Mouse (Mus musculus): Measurements from ENCODE around the gene Cenpo.
"Not testable (repeated sequence)": the region's sequence is repeated elsewhere in the genome, so short reads cannot be mapped to it uniquely, and the experiment has no call there.

The Cenpo gene

DNA sequence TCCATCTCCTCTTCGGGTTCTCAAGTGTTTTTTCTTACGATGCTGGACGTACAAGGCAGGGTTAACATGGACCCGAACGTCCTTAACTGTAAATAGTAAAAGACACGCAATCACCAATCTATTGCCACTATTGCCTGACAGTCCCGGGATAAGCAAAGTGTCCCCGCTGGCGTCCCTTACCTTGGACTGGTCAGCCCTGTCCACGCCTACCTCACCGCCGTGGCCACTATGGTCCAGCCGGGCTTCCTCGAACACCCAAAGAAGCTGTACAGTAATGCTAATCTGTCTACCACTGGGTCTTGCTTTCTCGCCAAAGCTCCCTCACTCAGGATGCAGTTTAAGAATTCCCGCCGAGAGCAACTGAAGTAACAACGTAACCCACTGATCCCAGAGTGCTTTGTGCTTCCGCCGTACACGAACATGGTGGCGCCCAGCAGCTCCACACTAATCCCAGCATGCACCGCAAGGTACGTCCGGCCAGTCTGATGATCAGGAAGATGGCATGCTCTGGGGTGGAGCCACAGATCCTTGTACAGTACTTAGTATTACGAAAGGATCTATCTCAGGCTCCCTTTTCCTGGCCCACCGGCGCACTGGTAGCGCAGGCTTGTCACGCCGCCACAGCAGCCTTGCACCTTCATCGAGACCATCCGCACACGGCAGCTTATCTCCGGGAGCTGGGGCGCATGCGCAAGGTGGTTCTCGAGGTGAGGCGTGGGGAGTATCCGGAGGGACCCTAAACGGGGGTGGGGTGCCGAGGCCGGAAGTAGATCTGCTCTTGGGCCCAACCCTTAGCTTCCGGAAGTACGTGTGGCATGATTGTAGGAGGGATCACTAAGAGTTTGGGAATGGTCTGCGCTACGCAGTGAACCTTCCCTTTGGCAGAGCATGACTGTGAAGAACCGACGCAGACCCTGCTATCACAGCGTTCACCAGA, at the start of gene Cenpo, which contains the start of gene Ptrhd1:
Cenpo (minus strand) TSS at position 723 of the 937 bp plus-strand sequence.
Ptrhd1 (plus strand) TSS at position 456 of the 937 bp plus-strand sequence.
- peak; percentile 77 for DNase-seq (ENCODE audit: low read depth, low spot score)

DNA sequence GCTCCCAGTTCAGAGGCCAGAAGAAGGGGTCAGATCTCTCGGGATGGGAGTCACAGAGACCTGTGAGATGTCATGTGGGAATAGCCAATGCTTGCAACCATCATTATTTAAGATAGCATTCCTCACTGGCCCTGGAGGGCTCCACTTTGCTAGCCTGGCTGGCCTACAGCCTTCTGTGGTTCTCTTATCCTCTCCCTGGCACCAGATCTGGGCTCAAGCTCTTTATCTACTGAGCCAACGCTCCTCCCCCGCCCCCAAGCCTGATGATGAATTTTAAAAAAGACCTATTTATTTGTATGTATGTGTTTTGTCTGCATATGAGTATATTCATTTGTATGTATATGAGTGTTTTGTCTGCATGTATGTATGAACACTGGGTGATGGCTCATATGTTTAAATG, 45.8 kb upstream of the Cenpo start:
- no peak for DNase-seq (ENCODE audit: low read depth, low spot score)

DNA sequence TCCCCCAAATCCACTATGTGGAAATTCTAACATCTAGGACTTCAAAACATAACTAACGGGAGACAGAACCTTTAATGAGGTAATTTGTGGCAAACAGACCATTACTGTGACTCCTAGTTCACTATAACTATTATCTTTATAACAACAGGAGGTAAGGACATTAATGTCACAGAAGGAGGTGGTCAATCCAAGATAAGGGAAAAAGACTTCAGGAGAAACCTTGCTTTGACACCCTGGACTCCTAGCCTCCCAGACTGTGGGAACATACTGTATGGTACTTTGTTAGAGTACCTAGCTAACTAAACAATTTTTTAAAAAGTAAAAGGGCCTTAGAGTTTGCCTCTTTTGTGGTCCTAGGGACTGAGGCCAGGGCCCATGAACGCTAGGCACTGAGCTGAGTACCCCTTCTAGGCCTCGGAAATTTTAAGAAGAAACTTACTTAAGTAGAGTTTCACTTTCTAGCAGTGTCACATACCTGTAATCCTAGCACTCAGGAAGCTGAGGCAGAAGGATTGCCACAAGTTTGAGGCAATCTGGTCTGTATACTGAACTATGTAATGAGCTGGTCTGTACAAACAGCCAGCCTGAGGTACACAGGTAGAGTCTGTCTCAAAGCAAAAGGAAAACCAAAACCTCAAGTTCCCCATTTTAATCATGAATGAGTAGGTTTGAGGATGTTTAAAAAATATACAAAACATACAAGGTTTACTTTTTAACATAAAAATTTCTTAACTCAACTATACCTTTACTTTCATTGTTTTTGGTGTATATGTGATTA, 45.1 kb upstream of the Cenpo start:
- DNase-seq (ENCODE audit: low read depth, low spot score): no peak

DNA sequence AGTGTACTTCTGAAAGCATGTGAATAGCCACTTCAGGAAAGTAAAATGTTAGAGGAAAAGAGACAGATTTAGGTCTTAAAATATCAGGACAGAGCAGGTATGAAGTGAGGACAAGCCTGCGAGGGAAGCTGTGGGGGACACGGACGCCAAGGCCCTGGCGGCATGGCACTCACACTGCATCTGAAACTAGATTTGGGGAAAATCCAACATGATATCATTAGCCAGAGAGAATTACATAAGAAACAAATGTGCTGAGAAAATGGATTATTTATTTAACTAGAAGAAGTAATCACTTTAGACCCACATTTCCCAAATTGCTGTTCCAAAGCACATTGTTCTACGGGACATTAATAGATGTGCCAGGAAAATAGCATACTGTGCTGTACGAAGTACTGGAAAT, 37.0 kb upstream of the Cenpo start:
- DNase-seq (ENCODE audit: low read depth, low spot score): no peak

DNA sequence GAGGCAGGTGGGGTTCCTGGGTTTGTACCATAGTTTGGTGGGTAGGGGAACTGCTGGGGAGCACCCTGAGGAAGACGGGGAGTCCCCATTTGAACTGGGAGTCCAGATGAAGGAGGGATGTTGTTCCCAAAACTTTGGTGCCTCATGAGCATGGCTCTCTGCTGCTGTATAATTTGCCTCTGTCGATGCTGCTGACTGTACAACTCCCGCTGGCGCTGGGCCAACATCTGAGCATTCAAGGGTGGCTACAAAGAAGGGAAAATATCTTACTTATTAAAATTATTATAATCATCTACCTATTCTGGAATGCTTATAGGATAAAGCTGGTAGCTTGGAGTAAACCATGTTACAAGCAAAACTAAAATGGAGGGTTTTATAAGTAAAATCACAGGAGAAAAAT, 33.7 kb upstream of the Cenpo start:
- no peak for DNase-seq (ENCODE audit: low read depth, low spot score)

DNA sequence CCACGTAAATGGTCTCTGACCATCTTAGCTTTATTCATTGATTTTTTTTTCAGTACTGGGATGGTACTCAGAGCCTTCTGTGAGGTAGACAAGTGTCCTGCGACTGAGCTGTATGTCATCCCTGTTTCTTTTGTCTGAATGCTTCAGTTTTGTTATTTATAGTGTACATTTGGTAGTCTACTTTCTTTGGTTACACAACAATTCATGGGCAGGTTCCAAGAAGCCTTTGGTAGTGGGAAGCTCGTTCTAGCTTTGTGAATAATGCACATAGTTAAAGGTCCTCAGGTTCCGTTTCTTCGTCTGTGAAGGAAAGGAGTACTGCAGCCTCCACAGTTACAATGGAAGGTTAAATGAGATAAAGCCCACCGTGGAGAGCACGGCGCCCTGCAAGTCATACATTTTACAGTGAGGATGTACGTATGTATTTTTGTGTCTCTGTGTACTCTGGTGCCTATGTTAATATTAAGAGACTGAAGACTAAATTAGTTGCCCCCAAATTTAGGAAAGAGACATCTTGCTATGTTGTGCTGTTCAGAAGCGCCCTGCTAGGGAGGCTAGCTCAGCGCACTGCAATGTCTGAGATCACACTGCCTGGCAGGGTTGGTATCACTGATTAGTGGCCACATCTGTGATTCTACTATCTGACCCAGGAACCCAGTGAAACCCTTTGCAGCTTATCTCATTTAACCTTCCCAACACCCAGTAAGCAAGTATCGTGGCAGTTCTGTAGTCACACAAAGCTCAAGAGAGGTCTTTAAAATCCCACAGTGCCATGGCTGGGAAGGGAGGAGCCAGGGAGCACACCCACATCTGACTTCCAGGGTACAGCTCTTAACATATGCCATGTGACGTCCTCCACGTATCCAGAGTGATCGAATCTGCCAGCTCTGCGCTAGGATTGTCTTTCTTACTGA, 18.9 kb upstream of the Cenpo start:
- no peak for DNase-seq (ENCODE audit: low read depth, low spot score)

DNA sequence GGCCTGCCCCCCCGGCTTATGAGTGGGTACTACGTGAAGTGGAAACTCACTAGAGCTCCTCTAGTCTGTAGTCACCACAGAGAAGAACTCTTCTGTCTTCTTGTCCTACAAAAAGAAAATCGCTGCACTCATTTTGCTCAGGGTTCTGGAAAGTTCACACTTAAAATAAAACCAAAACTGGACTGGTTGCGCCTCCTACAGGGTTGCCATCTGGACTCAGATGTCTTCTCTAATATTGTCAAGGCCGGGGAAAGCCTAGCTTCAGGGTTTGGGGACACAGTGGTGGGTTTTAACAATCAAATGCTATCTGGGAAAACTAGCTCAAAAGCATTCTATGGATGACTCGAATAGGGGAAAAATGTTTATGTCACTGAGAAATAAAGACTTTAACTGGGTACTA, 15.7 kb upstream of the Cenpo start:
- no peak for DNase-seq (ENCODE audit: low read depth, low spot score)

DNA sequence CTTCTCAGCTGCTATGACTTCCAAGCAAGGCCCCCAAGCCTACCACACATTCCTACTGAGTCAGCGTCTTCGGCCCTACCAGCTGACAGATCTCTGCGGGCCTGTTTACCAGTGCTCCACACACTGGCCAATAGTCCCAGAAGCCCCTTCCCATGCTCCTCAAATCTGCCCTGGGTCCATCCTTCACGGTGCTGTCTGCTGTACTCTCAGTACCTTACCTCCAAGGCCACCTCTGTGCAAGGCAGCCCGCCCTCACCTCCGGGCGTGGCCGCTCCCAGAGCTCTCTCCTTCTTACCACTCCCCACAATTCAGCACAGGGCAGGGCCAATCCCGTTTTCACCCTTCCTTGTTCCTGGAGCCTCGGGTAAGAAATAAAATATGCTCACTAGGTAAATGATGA, 11.6 kb upstream of the Cenpo start:
- no peak for DNase-seq (ENCODE audit: low read depth, low spot score)

DNA sequence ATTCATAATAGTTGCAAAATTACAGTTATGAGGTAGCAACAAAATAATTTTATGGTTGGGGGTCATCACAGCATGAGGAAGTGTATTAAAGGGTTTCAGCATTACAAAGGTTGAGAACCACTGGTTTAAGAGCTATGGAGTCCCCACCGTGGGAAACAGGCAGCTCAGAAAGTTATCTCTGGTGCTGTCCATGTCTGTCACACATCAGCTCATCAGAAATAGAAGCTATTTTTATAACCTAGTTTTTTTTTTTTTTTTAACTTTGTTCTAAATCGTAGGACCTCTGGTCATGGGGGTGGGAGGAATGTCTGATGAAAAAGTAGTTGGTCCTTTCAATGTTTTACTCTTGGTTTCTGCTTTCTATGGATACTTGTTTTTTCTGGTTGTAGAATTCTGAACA, 9.7 kb upstream of the Cenpo start:
- no peak for DNase-seq (ENCODE audit: low read depth, low spot score)

DNA sequence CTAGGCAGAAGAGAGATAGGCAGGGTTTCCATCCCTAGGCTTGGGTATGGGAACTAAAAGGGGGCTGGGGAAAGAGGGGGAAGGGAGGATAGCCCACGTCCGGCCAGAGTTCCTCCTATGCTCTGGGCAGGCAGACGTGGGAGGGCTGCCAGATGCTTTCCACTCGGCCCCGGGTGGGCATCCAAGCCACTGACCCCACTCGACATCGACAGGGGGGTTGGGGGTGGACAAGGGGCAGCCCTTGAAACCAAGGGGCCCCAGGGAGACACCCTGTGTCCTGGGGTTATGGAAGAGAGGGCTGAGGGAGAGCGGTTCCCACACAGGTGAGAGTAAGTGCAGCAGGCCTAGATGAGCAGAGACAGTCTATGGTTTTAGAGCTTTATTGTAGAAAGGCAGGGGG, 6.2 kb upstream of the Cenpo start:
- not testable (repeated sequence) for DNase-seq (ENCODE audit: low read depth, low spot score)

DNA sequence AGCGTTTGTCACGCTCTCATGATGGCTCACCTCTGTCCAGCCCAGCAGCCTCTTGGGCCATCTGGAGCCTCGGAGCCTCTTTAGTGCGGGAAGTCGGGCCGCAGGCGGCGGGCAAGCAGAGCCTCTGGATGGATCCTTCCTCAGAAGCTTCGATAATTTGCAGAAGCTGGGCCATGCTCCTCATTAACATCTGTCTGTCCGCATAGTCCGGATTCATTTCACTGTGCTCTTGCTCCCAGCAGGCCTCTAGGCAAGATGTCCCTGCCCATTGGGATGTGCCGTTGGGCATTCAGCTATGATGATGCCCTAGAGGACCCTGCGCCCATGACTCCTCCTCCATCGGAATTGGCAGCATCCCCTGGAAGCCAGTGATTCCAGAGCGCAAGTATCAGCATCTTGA, 3.4 kb upstream of the Cenpo start:
- no peak for DNase-seq (ENCODE audit: low read depth, low spot score)

DNA sequence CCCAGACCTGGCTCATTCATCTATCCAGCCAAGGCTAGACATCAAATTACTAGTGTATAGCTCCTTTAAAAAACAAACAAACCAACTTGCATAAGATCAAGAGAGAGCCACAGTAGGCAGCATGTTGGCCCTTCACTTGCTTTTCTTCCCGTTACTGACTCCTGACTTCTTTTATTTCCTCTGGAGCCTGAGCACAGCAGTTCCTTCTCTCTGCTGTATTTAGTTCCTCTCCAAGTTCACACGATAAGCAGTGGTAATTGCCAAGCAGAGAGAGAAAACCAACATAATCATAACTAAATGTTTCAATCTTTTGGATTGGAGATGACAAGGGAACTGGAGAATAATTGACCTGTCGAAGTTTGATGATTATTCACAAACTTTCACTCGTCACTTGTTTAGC, 1.3 kb downstream of the Cenpo start:
- DNase-seq (ENCODE audit: low read depth, low spot score): no peak

DNA sequence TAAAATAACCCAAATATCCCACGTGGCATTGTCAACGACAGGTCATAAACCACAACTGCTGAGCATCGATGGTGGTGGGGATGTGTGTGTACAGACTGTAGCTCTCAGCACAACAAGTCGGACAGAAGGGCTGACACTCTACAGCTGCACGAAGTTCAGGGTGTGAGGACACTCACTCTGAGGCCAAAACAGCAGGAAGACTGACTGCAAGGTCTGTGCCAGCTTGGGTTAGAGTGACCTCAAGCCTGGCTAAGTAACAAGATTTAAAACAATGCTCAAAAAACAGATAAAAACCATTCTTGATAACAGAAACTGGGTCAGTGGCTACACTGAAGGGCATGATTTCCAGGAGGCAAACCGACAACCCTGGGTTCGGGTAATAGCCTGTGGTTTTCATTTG, 3.9 kb downstream of the Cenpo start:
- DNase-seq (ENCODE audit: low read depth, low spot score): no peak

DNA sequence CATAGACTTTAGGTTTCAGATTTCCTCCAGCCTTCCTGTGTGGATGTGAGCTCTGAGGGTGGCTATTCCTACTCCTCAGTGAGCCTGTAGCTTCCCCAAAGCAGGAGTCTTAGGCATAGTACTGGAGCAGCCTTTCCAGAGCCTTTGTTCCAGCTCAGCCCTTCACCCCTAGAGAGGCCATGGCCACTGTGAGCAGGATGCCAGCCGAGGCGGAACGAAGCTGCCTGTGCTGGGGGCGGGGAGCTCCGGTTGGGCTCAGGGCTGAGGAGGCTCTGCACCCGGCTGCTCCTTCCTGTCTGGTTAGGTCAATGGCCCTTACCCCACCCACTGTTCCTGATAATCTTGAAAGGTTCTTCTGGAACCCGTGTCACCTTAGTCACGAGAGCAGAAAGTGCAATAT, 21.2 kb downstream of the Cenpo start:
- no peak for DNase-seq (ENCODE audit: low read depth, low spot score)

DNA sequence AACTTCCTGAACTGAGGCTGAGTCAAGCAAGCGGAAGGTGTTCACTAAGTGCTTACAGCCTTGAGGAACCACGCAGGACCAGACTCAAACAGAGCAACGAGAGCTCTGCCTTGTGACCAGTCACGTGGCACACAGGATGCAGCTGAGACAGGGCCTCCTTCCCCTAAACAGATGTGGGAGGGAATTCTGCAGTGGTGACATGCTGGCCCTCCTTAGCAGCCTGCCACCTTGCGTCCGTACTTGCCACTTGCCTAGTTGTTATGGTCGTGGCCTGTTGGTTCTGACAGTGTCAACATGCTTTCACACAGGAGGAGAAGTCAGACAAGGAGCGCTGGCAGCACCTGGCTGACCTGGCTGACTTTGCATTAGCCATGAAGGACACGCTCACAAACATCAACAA, 22.9 kb downstream of the Cenpo start:
- no peak for DNase-seq (ENCODE audit: low read depth, low spot score)

DNA sequence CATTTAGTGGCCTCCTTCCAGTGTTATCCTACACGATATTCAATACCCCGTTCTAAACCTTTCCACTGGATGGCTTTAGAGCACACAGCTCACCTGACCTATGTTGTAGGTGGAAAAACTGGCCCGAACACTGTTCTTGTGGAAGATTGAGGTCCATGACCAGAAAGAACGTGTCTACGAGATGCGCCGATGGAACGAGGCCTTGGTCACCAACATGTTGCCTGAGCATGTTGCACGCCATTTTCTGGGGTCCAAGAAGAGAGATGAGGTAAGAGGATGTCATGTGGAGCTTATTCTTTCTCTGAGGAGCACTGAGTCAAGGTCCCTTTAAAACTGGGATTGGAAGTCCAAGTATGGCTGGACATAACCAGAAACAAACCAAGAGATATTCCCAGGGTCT, 24.9 kb downstream of the Cenpo start:
- no peak for DNase-seq (ENCODE audit: low read depth, low spot score)

DNA sequence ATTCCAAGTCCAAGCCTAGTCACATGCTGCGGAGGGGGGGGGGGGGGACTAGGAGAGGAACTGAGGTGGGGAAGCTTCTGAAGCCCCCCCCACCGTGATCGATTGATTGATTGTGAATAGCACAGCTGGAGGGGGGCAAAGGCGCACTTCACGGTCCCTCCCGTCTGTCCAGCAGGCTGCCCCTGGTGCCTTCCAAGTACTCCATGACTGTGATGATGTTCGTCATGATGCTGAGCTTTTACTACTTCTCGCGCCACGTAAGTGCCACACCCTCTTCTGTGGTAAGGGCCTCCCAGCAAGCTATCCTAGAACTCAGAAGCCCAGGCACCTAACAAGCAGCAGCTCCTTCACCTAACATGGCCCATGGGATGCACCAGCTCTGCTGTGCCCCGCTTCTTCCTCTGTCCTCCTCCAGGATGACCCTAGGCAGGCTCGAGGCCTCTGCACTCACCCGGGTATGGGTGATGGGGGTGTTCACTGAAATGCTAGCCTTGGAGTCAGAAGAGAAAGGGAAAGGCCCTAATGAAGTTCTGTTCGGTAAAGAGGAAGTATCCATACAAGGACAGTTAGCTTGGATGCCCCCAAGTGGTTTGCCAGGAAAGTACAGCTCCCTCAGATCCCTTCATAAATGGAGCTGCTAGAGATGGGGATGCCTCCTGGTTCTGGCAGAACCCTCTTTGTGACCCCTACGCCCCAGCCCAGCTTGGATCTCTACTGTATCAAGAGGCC, 25.5 kb downstream of the Cenpo start:
- no peak for DNase-seq (ENCODE audit: low read depth, low spot score)

DNA sequence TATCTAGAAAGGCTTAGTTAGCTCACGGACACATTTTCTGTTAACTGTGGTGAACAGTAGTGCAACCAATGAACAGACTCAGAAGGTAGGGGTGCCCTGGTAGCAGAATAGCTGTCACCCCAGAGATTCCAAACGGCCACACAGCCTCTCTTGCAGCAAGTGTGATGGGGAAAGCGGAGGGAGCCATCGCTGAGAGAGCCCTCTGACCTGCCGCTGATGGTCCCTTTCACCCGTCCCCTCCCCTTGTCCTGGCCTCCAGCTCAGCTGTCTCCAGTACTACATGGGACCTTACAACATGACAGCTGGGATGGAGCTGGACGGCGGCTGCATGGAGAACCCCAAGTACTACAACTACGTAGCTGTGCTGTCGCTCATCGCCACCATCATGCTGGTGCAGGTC, 28.0 kb downstream of the Cenpo start:
- DNase-seq (ENCODE audit: low read depth, low spot score): no peak

DNA sequence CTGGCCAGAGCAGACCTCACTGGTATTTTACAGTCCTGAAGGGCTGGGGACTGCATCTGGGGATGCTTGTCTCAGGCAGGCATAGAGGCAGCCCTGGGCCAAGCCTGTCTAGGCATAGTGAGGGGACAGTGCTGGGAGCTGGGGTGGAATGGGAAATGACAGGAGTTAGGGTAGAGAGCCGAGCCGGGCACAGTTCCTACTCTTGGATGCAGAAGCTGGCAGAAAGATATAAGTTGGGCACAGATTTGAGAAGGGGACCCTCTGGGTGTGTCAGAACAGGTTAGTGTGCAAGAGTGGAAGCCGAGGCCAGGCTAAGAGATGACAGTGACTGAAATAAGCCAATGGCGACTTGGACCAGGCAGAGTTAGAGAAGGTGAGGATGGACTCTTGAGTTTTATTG, 31.9 kb downstream of the Cenpo start:
- DNase-seq (ENCODE audit: low read depth, low spot score): no peak

DNA sequence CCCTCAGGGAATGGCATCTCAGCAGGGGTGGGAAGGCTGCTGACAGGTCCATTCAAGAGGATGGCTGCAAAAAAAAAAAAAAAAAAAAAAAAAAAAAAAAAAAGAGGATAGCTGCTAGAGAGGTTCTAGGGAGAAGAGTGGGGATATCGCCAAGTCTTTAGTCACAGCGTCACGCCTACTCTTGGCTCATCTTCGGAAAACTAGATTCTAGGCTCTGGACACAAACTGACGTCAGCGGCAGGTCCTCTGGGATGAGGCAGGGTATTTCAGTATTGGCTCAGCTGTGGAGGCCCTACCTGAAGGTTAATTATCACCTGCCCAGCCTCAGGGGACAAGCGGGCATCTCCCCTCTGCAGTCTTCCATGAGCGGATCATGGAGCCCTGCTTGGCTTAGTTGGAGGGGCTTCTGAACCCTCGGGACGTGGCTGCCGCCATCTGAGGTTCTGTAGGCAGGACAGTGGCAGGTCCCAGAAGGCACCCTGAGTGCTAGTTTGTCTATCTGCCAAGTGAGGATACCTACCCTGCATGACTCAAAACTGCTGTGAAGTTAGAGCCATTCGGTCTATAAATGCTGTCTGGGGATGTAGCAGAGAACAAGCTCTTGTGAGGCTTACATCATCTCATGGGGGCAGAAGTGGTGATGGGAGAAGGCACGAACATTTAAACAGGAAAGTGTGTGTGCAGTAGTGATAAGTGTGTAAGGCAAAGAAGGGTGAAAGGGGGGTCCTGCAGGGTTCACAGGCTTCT, 32.5 kb downstream of the Cenpo start:
- DNase-seq (ENCODE audit: low read depth, low spot score): no peak
